Mouse (Mus musculus): ENCODE measurements around the gene Poc1b.

Gene Poc1b

GRCm38 (mm10) chr10:99188656-99189603 lies 82.1 kb downstream of the Poc1b start:
- in situ Hi-C loops (cut with MseI, MboI) = loop anchor here (10.0 to 25.0 kb wide), 2 partner anchors 223 to 386 kb away; no protein-coding TSS in a partner anchor

GRCm38 (mm10) chr10:99190798-99191197 lies 84.0 kb downstream of the Poc1b start:
- in situ Hi-C loops (cut with MseI, MboI) = loop anchor here in 1 of 2 experiments (5.0 to 25.0 kb wide), 2 partner anchors 222 to 387 kb away; no protein-coding TSS in a partner anchor

- in situ Hi-C loops (cut with MseI, MboI) = loop anchor here in 1 of 2 experiments (5.0 to 25.0 kb wide), 2 partner anchors 218 to 383 kb away; no protein-coding TSS in a partner anchor
Measured at GRCm38 (mm10) chr10:99194451-99195055, 87.7 kb downstream of the Poc1b start.

GRCm38 (mm10) chr10:99196556-99196955 lies 89.7 kb downstream of the Poc1b start:
- in situ Hi-C loops (cut with MseI, MboI) = loop anchor here in 1 of 2 experiments (25.0 kb wide), 1 partner anchor 216 kb away; no protein-coding TSS in a partner anchor

GRCm38 (mm10) chr10:99197125-99197524 lies 90.3 kb downstream of the Poc1b start:
- in situ Hi-C loops (cut with MseI, MboI) = loop anchor here in 1 of 2 experiments (25.0 kb wide), 1 partner anchor 215 kb away; no protein-coding TSS in a partner anchor

GRCm38 (mm10) chr10:99197607-99198305 lies 90.9 kb downstream of the Poc1b start:
- in situ Hi-C loops (cut with MseI, MboI) = loop anchor here in 1 of 2 experiments (25.0 kb wide), 1 partner anchor 215 kb away; no protein-coding TSS in a partner anchor

- in situ Hi-C loops (cut with MseI, MboI) = loop anchor here in 1 of 2 experiments (25.0 kb wide), 1 partner anchor 213 kb away; no protein-coding TSS in a partner anchor
Measured at GRCm38 (mm10) chr10:99198946-99199345, 92.1 kb downstream of the Poc1b start.

- in situ Hi-C loops (cut with MseI, MboI) = no loop called here
Measured at GRCm38 (mm10) chr10:99200944-99201343, 94.1 kb downstream of the Poc1b start.

- in situ Hi-C loops (cut with MseI, MboI) = no loop called here
Measured at GRCm38 (mm10) chr10:99201786-99202185, 95.0 kb downstream of the Poc1b start.

GRCm38 (mm10) chr10:99202363-99202762 lies 95.5 kb downstream of the Poc1b start:
- in situ Hi-C loops (cut with MseI, MboI) = no loop called here

- in situ Hi-C loops (cut with MseI, MboI) = no loop called here
Measured at GRCm38 (mm10) chr10:99203163-99203562, 96.3 kb downstream of the Poc1b start.

- in situ Hi-C loops (cut with MseI, MboI) = no loop called here
Measured at GRCm38 (mm10) chr10:99203577-99204487, 97.0 kb downstream of the Poc1b start.

- in situ Hi-C loops (cut with MseI, MboI) = no loop called here
Measured at GRCm38 (mm10) chr10:99204553-99204952, 97.7 kb downstream of the Poc1b start.

- in situ Hi-C loops (cut with MseI, MboI) = no loop called here
Measured at GRCm38 (mm10) chr10:99207121-99207520, 100.3 kb downstream of the Poc1b start.

- in situ Hi-C loops (cut with MseI, MboI) = no loop called here
Measured at GRCm38 (mm10) chr10:99209146-99209800, 102.4 kb downstream of the Poc1b start.

GRCm38 (mm10) chr10:99211021-99211420 lies 104.2 kb downstream of the Poc1b start:
- in situ Hi-C loops (cut with MseI, MboI) = no loop called here

- in situ Hi-C loops (cut with MseI, MboI) = no loop called here
Measured at GRCm38 (mm10) chr10:99211503-99212265, 104.8 kb downstream of the Poc1b start.

GRCm38 (mm10) chr10:99214421-99215299 lies 107.8 kb downstream of the Poc1b start:
- in situ Hi-C loops (cut with MseI, MboI) = no loop called here

Measured in mouse trophoblast stem cell (cell line).